Mouse (Mus musculus): Measurements from ENCODE around the gene Ehmt2.

- no peak for TF ChIP-seq CTCF (IDR thresholded peaks at IDR 0.05; ENCODE audit: low read depth)
- TF ChIP-seq EP300 (IDR thresholded peaks at IDR 0.05; ENCODE audit: low read depth), result no peak
Measured at GRCm38 (mm10) chr17:34916316-34916715, 18.0 kb downstream of the Ehmt2 start.

All from liver, embryonic 14.5 days (tissue).